Mouse (Mus musculus) stomach, postnatal 0 days (tissue): Measurements from ENCODE around the gene Tm7sf2.

Source experiments
- CTCF ChIP-seq: IDR thresholded peaks from 2 replicates; pipeline ENCODE4 v1.5.1; 2016; ENCODE audit warnings: antibody characterized with exemption, low read depth, mild to moderate bottlenecking, moderate library complexity
- EP300 ChIP-seq: optimal IDR thresholded peaks from 2 replicates; pipeline ENCODE3; 2016; ENCODE audit warnings: antibody characterized with exemption

- TF ChIP-seq EP300 (no peak), CTCF (no peak)
Observed at GRCm38 (mm10) chr19:6048681-6049410, 19.3 kb downstream of the Tm7sf2 start.
